Mouse (Mus musculus) liver, adult (tissue): ENCODE results near the gene Flt1.
A peak's percentile ranks its signal among the peaks of the same experiment; 100 is the strongest.

Source experiments
- GATA4 ChIP-seq: IDR thresholded peaks from 2 replicates; pipeline ENCODE4 v1.6.1; 2014; ENCODE audit warnings: mild to moderate bottlenecking, low read length; ENCODE audit not compliant: insufficient replicate concordance

The Flt1 gene

GRCm38 (mm10) chr5:147701024-147701423, 24.8 kb downstream of the Flt1 start:
- TF ChIP-seq GATA4 = no peak

- TF ChIP-seq GATA4 = no peak
Observed at GRCm38 (mm10) chr5:147698044-147698443, 27.8 kb downstream of the Flt1 start.

GRCm38 (mm10) chr5:147697165-147697564, 28.6 kb downstream of the Flt1 start:
- TF ChIP-seq GATA4 = no peak

DNA sequence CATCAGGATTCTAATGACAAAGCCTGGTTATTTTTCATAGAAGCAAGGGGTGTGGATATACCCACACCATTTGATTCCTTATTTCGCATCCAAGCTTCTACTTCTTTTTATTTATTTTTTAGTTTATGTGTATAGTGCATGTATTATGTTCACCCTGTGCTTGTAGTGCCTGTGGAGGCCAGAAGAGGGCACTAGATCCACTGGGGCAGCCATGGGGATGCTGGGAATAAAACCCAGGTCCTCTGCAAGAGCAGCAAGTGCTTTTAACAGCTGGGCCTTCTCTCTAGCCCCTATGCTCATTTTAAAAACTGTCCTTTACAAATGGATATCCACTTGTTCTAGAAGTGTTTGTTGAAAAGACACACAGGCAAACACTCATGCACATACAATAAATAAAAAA, 33.2 kb downstream of the Flt1 start:
- no peak for TF ChIP-seq GATA4

GRCm38 (mm10) chr5:147683707-147684323, 42.0 kb downstream of the Flt1 start:
- TF ChIP-seq GATA4 = no peak

- no peak for TF ChIP-seq GATA4
Observed at GRCm38 (mm10) chr5:147681224-147681623, 44.6 kb downstream of the Flt1 start.

GRCm38 (mm10) chr5:147680711-147681110, 45.1 kb downstream of the Flt1 start:
- TF ChIP-seq GATA4 = no peak

DNA sequence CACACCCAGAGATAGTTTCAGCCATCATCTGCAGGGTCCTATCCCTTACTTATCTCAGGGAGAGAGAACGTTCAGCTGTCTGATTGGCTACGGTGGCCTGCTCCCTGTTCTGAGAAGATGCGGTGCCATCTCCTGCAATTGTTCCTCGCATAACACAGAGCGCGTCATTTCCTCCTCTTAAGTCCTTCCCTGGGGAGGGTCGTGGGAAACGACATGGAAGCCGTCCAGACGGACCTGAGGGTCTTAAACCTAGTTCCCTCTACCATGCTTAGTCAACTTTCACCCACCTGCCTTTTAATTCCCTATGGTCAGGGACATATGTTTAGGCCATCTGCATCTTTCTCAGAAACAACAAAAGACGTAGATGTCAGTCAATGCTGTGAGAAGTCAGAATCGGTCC, 46.5 kb downstream of the Flt1 start:
- TF ChIP-seq GATA4 = no peak

DNA sequence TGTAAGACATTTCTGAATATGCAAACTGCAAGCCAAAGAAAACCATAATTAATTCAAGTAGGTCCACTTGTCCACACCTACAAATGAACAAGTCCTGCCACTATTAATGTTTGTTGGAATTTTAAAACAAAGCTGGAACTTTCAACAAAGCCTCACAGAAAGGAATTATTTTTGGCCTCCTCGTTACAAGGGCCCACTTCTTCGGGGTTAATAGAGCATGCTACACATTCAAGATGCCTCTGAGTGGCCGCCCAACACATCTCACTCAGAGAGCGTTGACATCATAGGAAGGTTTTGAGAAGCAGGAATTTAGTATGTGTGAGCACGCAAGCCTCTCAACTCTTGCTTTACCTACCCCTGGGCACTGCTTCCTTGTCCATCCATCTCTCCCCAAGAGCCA, 50.0 kb downstream of the Flt1 start:
- TF ChIP-seq GATA4 = no peak

GRCm38 (mm10) chr5:147671765-147672424, 53.9 kb downstream of the Flt1 start:
- no peak for TF ChIP-seq GATA4

DNA sequence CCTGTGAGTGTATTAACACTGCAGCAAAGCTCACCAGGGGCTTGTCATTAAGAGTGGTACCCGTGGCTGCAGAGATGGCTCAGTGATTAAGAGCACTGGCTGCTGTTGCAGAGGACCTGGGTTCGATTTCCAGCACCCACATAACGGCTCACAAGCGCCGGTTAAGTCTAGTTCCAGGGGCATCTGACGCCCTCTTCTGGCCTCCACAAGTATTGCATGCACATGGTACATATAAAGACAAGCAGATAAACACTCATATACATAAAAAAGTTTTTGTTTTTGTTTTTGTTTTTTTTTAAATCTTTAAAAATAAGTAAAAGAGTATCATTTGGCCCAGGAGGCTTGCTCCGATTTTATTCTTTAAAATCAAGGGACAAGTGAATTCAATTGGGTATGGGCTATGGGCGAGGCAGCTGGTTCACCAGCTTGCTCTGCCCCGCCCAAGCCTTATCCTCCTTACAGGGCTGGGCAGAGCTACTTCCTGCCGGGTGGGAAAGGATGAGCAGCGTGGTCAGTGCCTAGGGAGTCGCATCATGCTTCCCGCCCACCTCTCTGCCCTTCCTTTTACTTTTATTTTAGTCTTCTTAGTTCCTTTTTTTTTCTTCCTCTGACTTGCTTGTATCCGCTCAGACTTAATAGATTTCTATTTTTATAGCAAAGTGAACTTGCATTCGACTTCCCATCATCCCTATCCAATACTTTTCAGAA, 57.0 kb downstream of the Flt1 start:
- no peak for TF ChIP-seq GATA4

DNA sequence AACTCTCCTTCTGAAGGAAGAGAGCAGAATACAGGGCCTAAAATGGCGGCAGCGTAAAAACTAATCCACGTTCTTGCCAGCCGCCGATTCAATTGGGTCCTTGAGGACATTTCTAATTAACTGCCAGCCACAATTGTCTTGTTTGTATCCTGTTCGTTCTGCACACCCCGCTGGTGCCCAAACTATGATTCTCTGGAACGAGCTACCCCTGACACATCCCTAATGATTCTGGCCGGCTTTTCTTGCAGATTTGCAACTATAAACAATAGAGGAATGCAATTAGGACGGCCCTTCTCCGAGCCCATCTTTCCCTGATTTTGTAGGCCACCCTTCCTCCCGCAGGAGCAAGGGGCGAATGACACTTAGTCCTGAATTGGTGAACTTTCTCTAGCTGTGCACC, 59.9 kb downstream of the Flt1 start:
- no peak for TF ChIP-seq GATA4

DNA sequence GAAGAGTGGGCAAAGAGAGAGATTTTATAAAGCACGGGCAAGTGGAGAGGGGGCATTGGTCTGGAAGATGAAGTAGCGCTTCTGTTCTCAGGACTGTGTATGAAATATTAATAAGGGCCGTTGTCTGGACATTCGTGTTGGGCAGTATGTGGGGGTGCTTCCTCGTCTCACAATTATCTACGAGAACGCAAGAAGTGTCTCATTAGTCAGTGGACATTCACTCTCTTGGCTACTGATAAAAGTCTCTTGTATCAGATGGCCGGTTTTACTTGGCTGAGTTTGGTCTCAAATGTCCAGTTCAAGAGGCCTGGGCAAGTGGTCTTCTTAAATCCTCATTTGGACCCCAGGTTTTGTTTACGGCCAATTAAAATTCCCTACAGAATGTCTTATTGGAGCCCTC, 60.4 kb downstream of the Flt1 start:
- no peak for TF ChIP-seq GATA4

GRCm38 (mm10) chr5:147659909-147660308, 65.9 kb downstream of the Flt1 start:
- TF ChIP-seq GATA4 = no peak

GRCm38 (mm10) chr5:147657882-147658855, 67.6 kb downstream of the Flt1 start:
- peak; percentile 99 for TF ChIP-seq GATA4

DNA sequence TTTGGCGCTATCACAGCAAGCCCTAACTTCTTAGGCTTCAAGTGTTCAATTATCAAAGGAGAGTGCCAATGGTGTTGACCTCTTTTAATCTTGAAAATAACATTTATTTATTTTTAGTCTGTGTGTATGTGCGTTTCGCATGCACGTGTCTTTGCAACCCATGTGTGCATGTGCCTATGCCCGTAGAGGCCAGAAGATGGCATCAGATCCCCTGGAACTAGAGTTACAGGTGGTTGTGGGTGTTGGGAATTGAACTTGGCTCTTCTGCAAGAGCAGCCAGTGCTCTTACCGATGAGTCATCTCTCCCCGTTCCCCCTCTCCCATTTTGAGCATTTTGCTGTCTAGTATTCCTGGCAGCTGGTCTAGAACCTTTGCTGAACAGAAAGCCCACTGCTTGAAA, 70.0 kb downstream of the Flt1 start:
- no peak for TF ChIP-seq GATA4

GRCm38 (mm10) chr5:147651233-147651632, 74.6 kb downstream of the Flt1 start:
- TF ChIP-seq GATA4 = no peak
